Mouse (Mus musculus): Measurements from ENCODE around the gene Cetn4.

GRCm38 (mm10) chr3:37313371-37313770, 863 bp upstream of the Cetn4 start:
- TF ChIP-seq CTCF (IDR thresholded peaks at IDR 0.05; ENCODE audit: borderline replicate concordance, extremely low read depth, insufficient read depth, insufficient read length) (no peak), POLR2A (IDR thresholded peaks at IDR 0.05; ENCODE audit: borderline replicate concordance, extremely low read depth, insufficient read depth, insufficient read length, poor library complexity, severe bottlenecking) (no peak)
